Mouse (Mus musculus) forebrain, postnatal 0 days (tissue): ENCODE results near the gene Il34. TPM values are rescaled to one million over a fixed set of nuclear protein-coding genes. Genes with fewer than 3 reads are reported as not detected.

Source experiments
- ATAC-seq: fragments of 200-750 bp; cut with Nextera tagmentation; 2 replicates; pipeline ENCODE4 v1.8.0; 2017; ENCODE audit warnings: mild to moderate bottlenecking, moderate library complexity
- DNase-seq: peaks from one replicate; pipeline ENCODE4 v3.0.0-alpha.2; 2015
- H3K27ac ChIP-seq: fragments of 300-500 bp; sonication (generic); 2 replicates; pipeline ENCODE4 v1.5.1; 2014; ENCODE audit warnings: low read depth, mild to moderate bottlenecking, antibody characterized with exemption, low read length, moderate library complexity, mixed read lengths
- H3K27me3 ChIP-seq: fragments of 300-500 bp; sonication (generic); 2 replicates; pipeline ENCODE4 v1.6.1; 2014; ENCODE audit warnings: mild to moderate bottlenecking, low read length, mixed read lengths; ENCODE audit not compliant: insufficient read depth
- H3K36me3 ChIP-seq: fragments of 300-500 bp; sonication (generic); 2 replicates; pipeline ENCODE4 v1.6.1; 2014; ENCODE audit warnings: mild to moderate bottlenecking, moderate library complexity; ENCODE audit not compliant: insufficient read depth
- H3K4me1 ChIP-seq: fragments of 300-500 bp; sonication (generic); 2 replicates; pipeline ENCODE4 v1.6.1; 2014; ENCODE audit warnings: antibody characterized with exemption; ENCODE audit not compliant: insufficient read depth
- H3K4me2 ChIP-seq: fragments of 300-500 bp; sonication (generic); 2 replicates; pipeline ENCODE4 v1.6.1; 2014; ENCODE audit warnings: low read depth, mild to moderate bottlenecking, moderate library complexity
- H3K4me3 ChIP-seq: fragments of 300-500 bp; sonication (generic); 2 replicates; pipeline ENCODE4 v1.5.1; 2014; ENCODE audit warnings: low read depth, low read length, mixed read lengths
- H3K9ac ChIP-seq: fragments of 300-500 bp; sonication (generic); 2 replicates; pipeline ENCODE4 v1.6.1; 2014; ENCODE audit warnings: mild to moderate bottlenecking
- H3K9me3 ChIP-seq: fragments of 300-500 bp; sonication (generic); 2 replicates; pipeline ENCODE4 v1.6.1; 2016; ENCODE audit warnings: low read length
- CTCF ChIP-seq: sonication (generic); IDR thresholded peaks from 2 replicates; pipeline ENCODE4 v1.5.1; 2016; ENCODE audit warnings: antibody characterized with exemption, control low read depth, low read depth
- WGBS: fragments of 180-500 bp; shearing (Covaris S2); extraction: QIAGEN DNeasy Blood & Tissue Kit; methylation state at CpG from one replicate; pipeline ENCODE4 v1.1.7; 2014; 5-methylcytosine and 5-hydroxymethylcytosine counted together
- polyA plus RNA-seq: library from polyadenylated mRNA; unstranded; fragments of >200 nt; fragmentation: Nextera tagmentation; extraction: Ambion mirVana; gene quantifications from 2 replicates; pipeline ENCODE4 v1.2.1, GENCODE M21; 2015
- total RNA-seq: library from RNA; depleted of rRNA; stranded (reverse); fragments of >200 nt; gene quantifications from 2 replicates; pipeline ENCODE4 v1.2.3, GENCODE M21; 2014

Gene Il34
- total and polyA plus RNA-seq, 2 experiments from 2014 or later = 8.8 to 11.1 TPM

DNA sequence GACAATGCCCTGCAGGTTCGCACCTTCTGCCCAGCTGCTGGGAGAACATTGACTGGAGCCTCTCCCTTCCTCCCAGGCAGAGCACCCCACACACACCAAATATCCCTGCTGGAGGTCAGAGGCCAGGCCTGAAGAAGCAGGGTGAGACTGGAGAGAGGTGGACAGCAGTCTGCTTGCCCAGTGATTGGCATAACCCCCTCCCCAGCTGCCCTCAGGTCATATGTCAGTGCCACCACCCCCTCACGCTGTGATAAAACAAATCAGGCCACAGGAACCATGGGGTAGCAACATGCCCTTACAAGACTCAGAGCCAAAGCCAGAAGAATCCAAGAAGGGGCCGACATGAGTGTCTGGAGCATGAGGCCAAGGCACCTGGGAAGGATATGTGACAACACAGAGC lies 101.6 kb downstream of the Il34 start:
- 91% methylated on average over 3 of the region's 3 CpGs for WGBS
- no peak for DNase-seq
- Histone ChIP-seq H3K27me3 (no peaks in the 10 kb centered on the region), H3K27ac (0 out of 2 replicates have a peak overlapping the region, but pooled peaks have one; percentile 62), H3K36me3 (0 out of 2 replicates have a peak, but pooled peaks cover 5% of the 10 kb centered on the region), H3K4me3 (no peak overlapping the region), H3K9me3 (no peaks in the 10 kb centered on the region), H3K4me2 (no peak overlapping the region), H3K9ac (no peak overlapping the region), H3K4me1 (no peaks in the 10 kb centered on the region)
- no peak for TF ChIP-seq CTCF
- ATAC-seq = no peak

DNA sequence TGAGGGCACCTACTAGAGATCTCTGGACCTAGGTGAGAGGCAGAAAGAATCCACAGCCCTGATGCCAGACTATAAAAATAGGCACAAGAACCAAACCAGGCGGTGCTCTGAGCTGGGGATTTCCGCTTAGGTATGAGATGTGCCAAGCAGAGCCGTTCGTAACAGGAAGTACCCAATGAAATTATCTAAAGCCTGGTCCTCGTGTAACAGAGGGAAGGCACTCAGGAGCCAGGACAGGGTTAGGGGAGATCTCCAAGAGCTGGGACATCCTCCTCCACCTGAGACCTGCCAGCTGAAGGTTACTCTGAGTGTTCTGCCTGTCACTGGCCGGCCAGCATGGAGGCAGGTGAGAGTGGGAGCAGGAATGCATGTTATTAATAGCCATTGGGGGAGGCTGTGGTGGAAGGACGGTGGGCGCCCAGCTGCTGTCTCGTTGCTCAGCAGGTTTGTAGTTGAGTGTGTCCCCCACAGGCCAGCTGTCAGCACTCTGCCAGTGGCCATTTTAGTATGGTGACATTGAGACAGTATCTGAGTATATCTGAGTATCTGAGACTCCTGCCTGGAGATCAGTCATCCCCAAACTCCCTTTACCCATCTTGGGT lies 102.2 kb downstream of the Il34 start:
- TF ChIP-seq CTCF = no peak
- Histone ChIP-seq H3K27ac (peak overlapping the region; percentile 50; the same call in 1 of the 2 replicates), H3K27me3 (no peaks in the 10 kb centered on the region), H3K36me3 (0 out of 2 replicates have a peak, but pooled peaks cover 5% of the 10 kb centered on the region), H3K9me3 (no peaks in the 10 kb centered on the region), H3K4me1 (no peaks in the 10 kb centered on the region), H3K4me2 (no peak overlapping the region), H3K4me3 (no peak overlapping the region), H3K9ac (no peak overlapping the region; the same call in 1 of the 2 replicates)
- no peak for ATAC-seq
- 83% methylated on average over 9 of the region's 9 CpGs for WGBS
- no peak for DNase-seq

DNA sequence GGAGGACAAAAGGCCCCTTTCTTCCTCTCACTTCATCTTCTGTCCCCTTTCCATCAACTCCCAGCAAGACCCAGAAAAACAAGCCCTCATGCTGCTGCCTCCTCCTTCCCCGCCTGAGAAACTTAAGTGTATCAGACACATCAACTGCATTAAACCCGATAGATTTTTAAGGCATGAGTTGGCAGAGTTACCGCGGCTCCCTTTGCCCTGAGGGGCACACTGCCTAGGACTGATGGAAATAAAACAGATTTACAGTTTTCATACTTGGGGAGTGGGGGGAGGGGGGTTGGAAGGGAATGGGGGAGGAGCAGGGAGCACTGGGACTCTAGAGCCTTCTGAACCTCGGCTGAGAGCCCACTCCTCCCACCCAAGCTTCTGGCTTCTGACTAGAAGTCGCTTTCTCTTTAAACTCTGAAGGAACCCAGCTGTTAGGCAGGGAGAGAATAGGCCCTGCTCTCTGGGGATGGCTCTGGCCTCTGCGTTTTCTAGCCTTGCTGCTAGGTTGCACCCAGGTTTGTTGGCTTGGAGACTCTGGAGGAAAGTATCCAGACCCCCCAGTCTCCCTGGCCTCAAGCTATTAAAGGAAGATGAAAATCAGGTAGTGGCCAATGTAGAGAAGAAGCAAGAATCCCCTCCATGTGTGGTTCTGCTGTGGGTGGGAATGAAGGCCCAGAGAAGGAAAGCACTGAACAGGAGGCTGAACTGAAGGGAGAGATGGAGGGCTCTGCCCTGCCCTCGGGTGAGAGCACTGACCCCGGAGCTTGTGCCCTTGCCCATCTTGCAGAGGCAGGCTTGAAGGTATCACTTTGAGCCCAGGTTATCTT lies 102.9 kb downstream of the Il34 start:
- Histone ChIP-seq H3K4me2 (no peak overlapping the region), H3K27ac (peak overlapping the region; percentile 50)
- no peak for ATAC-seq

DNA sequence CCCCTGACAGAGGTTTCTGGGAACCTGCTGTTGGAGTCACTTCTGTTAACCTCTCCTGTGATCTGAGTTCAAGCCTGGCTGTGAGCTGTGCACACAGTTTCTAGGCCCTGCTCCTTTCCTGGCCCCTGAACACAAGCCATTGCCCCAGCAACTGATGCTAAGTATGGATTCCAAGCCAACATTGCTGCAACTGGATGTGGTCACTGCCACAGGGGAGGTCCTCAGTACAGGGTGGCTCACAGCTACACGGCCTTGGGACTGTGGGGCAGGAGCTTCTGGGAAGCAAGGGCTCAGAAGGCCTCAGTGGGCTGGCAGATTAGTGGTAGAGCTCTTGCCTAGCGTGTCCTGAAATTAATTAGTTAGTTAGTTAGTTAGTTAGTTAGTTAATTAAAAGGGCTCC lies 105.2 kb downstream of the Il34 start:
- Histone ChIP-seq H3K27me3 (no peaks in the 10 kb centered on the region), H3K4me2 (no peak overlapping the region), H3K4me3 (no peak overlapping the region), H3K4me1 (peaks cover 14% of the 10 kb centered on the region), H3K9ac (no peak overlapping the region), H3K27ac (no peak overlapping the region), H3K36me3 (no peaks in the 10 kb centered on the region), H3K9me3 (no peaks in the 10 kb centered on the region)
- 87% methylated on average over 2 of the region's 2 CpGs for WGBS
- no peak for ATAC-seq
- TF ChIP-seq CTCF = no peak
- DNase-seq = no peak

More for the DNA sequence above, 102.9 kb downstream of the Il34 start:
- H3K4me1 ChIP-seq = 0 out of 2 replicates have a peak, but pooled peaks cover 2% of the 10 kb centered on the region
- no peaks in the 10 kb centered on the region for H3K27me3 ChIP-seq
- TF ChIP-seq CTCF = no peak
- no peaks in the 10 kb centered on the region for H3K9me3 ChIP-seq
- H3K4me3 ChIP-seq = no peak overlapping the region
- no peak for DNase-seq
- 44% methylated on average over 9 of the region's 9 CpGs for WGBS
- H3K36me3 ChIP-seq = no peaks in the 10 kb centered on the region
- H3K9ac ChIP-seq = no peak overlapping the region; the same call in 1 of the 2 replicates

DNA sequence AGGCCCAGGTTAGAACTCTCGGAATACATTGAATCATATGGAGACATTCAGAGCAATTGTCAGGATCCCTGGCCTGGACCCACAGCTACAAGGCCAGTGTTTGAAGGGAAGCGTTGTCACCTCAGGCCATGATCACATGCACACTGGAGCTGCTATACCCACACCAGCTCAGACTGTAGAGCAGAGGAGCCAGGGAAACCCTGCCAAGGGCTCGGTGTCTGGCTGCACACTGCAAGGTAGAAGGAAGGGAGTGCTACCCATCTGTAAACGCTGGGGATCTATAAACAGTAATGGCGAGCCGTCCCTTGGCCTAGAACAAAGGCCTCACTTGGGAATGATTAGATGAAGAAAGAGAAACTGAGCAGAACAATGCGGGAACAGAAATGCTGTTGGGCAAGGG lies 106.2 kb downstream of the Il34 start:
- no peak for DNase-seq
- TF ChIP-seq CTCF = no peak
- H3K36me3 ChIP-seq = no peaks in the 10 kb centered on the region
- H3K4me2 ChIP-seq = no peak overlapping the region
- no peak overlapping the region for H3K4me3 ChIP-seq
- no peak overlapping the region for H3K9ac ChIP-seq
- H3K27me3 ChIP-seq = no peaks in the 10 kb centered on the region
- ATAC-seq = no peak
- no peak overlapping the region for H3K27ac ChIP-seq
- H3K4me1 ChIP-seq = peaks cover 19% of the 10 kb centered on the region
- 82% methylated on average over 7 of the region's 7 CpGs for WGBS
- H3K9me3 ChIP-seq = no peaks in the 10 kb centered on the region

DNA sequence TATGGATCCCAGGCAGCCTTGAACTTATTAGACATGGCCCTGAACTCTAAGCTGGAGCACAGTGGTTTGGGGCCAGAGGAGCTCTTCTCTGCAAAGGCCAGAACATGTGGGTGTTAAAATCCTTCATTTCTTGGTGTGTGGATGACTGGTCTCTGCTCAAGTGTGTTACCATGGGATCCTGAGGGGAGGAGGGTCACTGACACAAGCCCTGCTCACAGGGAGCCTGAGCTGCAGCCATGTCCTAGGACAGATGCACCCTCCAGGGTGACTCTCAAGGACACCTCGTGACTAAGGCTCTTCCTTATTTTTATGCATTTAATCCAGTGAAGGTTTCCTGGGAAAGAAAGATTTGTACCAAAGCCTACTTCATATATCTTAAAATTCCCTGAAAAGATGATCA lies 107.6 kb downstream of the Il34 start:
- no peak overlapping the region for H3K4me3 ChIP-seq
- H3K9me3 ChIP-seq = no peaks in the 10 kb centered on the region
- 67% methylated on average over 1 of the region's 1 CpGs for WGBS
- no peak overlapping the region for H3K9ac ChIP-seq
- peaks cover 19% of the 10 kb centered on the region for H3K4me1 ChIP-seq
- DNase-seq (no peak), ATAC-seq (no peak)
- H3K4me2 ChIP-seq = no peak overlapping the region
- H3K36me3 ChIP-seq = no peaks in the 10 kb centered on the region
- H3K27me3 ChIP-seq = no peaks in the 10 kb centered on the region
- TF ChIP-seq CTCF = no peak
- peak overlapping the region; percentile 83 for H3K27ac ChIP-seq

DNA sequence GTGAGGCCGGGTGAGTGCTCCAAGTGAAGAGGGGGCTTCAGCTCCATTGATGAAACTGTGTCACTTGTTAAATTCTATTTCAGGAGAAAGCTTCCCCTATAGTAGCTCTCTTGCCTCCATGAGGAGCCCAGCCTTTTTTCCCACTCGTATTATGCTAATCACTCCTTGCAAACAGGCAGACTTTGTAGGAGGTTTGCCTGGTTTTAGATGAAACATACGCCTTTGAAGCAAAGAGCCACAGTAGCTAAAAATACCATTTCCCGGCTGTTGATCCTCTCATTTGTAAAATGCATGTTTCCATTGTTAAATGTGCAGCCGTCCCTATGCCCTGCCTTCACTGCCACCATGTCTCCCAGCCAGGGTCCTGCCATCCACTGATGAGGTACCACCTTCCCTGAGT lies 108.2 kb downstream of the Il34 start:
- Histone ChIP-seq H3K9ac (no peak overlapping the region), H3K27me3 (no peaks in the 10 kb centered on the region), H3K4me2 (no peak overlapping the region), H3K36me3 (no peaks in the 10 kb centered on the region), H3K27ac (peak overlapping the region; percentile 83), H3K9me3 (no peaks in the 10 kb centered on the region), H3K4me3 (no peak overlapping the region), H3K4me1 (peaks cover 19% of the 10 kb centered on the region)
- TF ChIP-seq CTCF = no peak
- WGBS = 47% methylated on average over 5 of the region's 5 CpGs
- DNase-seq = peak; percentile 45
- ATAC-seq = peak; percentile 70
